Mouse (Mus musculus) hindbrain, embryonic 13.5 days (tissue): Measurements from ENCODE around the gene Alg5. TPM values are rescaled to one million over a fixed set of nuclear protein-coding genes. Genes with fewer than 3 reads are reported as not detected.

Source experiments
- ATAC-seq: fragments of 200-750 bp; cut with Nextera tagmentation; 2 replicates; pipeline ENCODE4 v1.8.0; 2017; ENCODE audit warnings: moderate TSS enrichment; ENCODE audit not compliant: low FRiP score
- H3K27ac ChIP-seq: fragments of 300-500 bp; sonication (generic); 2 replicates; pipeline ENCODE4 v1.5.1; 2015; ENCODE audit warnings: inconsistent platforms, mild to moderate bottlenecking, moderate library complexity
- H3K27me3 ChIP-seq: fragments of 300-500 bp; sonication (generic); 2 replicates; pipeline ENCODE4 v1.6.1; 2015; ENCODE audit warnings: mild to moderate bottlenecking, inconsistent platforms
- H3K36me3 ChIP-seq: fragments of 300-500 bp; sonication (generic); 2 replicates; pipeline ENCODE4 v1.6.1; 2015; ENCODE audit warnings: mild to moderate bottlenecking, inconsistent platforms
- H3K4me1 ChIP-seq: fragments of 300-500 bp; sonication (generic); replicated peaks from 2 replicates; pipeline ENCODE4 v1.6.1; 2015; ENCODE audit warnings: inconsistent platforms
- H3K4me2 ChIP-seq: fragments of 300-500 bp; sonication (generic); 2 replicates; pipeline ENCODE4 v1.6.1; 2015; ENCODE audit warnings: inconsistent platforms, mild to moderate bottlenecking, moderate library complexity
- H3K4me3 ChIP-seq: fragments of 300-500 bp; sonication (generic); 2 replicates; pipeline ENCODE4 v1.5.1; 2015; ENCODE audit warnings: mild to moderate bottlenecking, inconsistent platforms
- H3K9ac ChIP-seq: fragments of 300-500 bp; sonication (generic); 2 replicates; pipeline ENCODE4 v1.6.1; 2015; ENCODE audit warnings: mild to moderate bottlenecking, inconsistent platforms
- H3K9me3 ChIP-seq: fragments of 300-500 bp; sonication (generic); 2 replicates; pipeline ENCODE4 v1.6.1; 2016; ENCODE audit warnings: inconsistent platforms
- WGBS: fragments of 180-500 bp; shearing (Covaris S2); methylation state at CpG from one replicate; pipeline ENCODE4 v1.1.7; 2015; 5-methylcytosine and 5-hydroxymethylcytosine counted together
- polyA plus RNA-seq: library from polyadenylated mRNA; unstranded; fragments of >200 nt; fragmentation: Nextera tagmentation; extraction: Ambion mirVana; gene quantifications from 2 replicates; pipeline ENCODE4 v1.2.1, GENCODE M21; 2015

The Alg5 gene
- polyA plus RNA-seq, 1 experiment from 2014 or later: 48.0 TPM

DNA sequence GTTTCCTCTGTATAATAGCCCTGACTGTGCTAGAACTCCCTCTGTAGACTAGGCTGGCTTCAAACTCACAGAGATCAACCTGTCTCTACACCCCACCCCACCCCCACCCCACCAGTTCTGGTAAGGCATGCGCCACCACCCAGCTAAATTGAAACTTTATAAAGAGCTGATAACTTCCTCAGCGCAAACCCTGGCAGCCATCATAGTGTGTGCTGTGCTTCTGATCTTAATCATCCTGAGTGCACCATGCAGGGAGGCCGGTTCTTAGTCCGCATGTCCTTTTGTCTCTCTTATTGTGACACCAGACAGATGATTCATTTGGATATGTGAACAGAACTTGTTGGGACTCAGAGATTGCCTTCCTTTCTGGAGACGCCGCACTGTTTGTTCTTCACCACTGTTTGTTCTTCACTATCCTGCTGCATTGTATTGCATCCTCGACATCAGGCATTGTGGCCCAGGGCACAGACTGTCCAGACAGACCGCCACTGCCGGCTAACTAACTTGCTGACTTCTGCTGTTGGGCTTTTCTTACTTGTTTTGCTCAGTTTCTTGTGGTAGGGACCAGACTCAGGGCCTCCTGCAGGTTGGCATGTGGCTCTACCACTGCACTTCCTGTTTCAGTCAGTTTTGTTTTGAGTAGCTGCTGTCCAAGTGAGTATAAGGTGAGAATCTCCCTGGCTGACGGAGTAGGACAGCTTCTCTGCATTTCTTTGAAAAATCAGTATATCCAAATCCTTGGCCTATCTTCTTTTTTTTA, 11.4 kb upstream of the Alg5 start:
- no peak overlapping the region for H3K9ac ChIP-seq
- H3K27me3 ChIP-seq: no peaks in the 10 kb centered on the region
- H3K9me3 ChIP-seq: no peaks in the 10 kb centered on the region
- H3K4me3 ChIP-seq: no peak overlapping the region
- 80% methylated on average over 10 of the region's 10 CpGs for WGBS
- no peak overlapping the region for H3K4me2 ChIP-seq
- no peaks in the 10 kb centered on the region for H3K4me1 ChIP-seq
- no peak for ATAC-seq
- peaks cover 69% of the 10 kb centered on the region for H3K36me3 ChIP-seq
- H3K27ac ChIP-seq: no peak overlapping the region

DNA sequence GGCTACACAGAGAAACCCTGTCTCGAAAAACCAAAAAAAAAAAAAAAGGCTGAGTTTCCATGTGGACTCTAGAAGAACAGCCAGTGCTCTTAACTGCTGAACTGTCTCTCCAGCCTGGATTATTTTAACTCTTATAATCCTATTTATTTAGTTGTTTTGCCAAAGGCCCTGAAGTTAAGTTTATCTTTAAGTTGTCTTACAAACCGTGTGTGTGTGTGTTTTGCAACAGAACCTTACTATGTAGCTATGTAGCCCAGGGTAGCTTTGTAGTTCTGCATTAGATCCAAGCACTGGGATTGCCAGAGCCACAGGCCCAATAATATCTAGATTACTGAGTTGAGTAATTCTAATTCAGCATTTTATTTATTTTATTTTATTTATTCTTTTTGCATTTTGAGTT, 10.0 kb upstream of the Alg5 start:
- Histone ChIP-seq H3K4me1 (no peaks in the 10 kb centered on the region), H3K4me2 (no peak overlapping the region), H3K27ac (no peak overlapping the region), H3K36me3 (peaks cover 79% of the 10 kb centered on the region), H3K4me3 (no peak overlapping the region), H3K27me3 (no peaks in the 10 kb centered on the region), H3K9ac (no peak overlapping the region), H3K9me3 (no peaks in the 10 kb centered on the region)
- WGBS: 93% methylated on average over 2 of the region's 2 CpGs
- ATAC-seq: no peak

DNA sequence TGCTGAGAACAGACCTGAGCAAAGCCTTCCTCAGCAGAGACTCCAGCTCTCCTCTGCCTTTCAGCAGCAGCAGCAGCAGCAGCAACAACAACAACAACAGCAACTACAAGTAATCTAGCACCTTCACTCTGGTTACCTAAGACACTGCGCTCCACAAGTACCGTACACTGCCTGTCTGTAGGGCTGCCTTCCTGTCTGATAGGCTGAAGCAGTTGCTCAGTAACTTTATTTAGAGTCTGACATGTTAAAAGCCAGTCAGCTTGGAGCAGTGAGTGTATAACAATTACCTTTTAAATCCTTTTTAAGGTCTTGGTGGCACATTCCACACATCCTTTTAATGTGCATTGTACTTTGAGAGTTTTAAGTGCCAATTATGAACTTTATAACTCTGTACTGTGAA, 7.8 kb upstream of the Alg5 start:
- WGBS: 98% methylated on average over 2 of the region's 2 CpGs
- no peaks in the 10 kb centered on the region for H3K9me3 ChIP-seq
- no peak overlapping the region for H3K27ac ChIP-seq
- H3K4me1 ChIP-seq: no peaks in the 10 kb centered on the region
- no peak overlapping the region for H3K4me2 ChIP-seq
- H3K9ac ChIP-seq: no peak overlapping the region
- no peaks in the 10 kb centered on the region for H3K27me3 ChIP-seq
- no peak overlapping the region for H3K4me3 ChIP-seq
- peaks cover 75% of the 10 kb centered on the region for H3K36me3 ChIP-seq
- ATAC-seq: no peak

DNA sequence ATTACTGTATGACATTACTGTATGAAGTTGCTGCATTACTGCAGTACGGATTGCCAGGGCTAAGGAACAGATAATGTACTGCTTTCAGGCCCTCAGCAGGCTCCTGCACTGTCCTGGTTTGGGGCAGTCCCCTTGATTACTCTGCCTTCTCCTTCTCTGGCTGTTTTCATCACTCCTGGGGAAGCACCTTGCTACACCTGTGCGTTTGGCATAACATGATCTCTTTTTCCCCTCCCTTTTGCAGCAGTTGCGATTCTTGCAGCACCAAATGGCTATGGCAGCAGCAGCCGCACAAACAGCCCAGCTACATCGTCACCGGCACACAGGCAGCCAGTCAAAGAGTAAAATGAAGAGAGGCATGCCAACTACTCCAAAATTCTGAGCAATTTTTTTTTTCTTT, 7.2 kb upstream of the Alg5 start:
- H3K9ac ChIP-seq: no peak overlapping the region
- no peaks in the 10 kb centered on the region for H3K27me3 ChIP-seq
- H3K36me3 ChIP-seq: peaks cover 73% of the 10 kb centered on the region
- H3K9me3 ChIP-seq: no peaks in the 10 kb centered on the region
- H3K4me2 ChIP-seq: no peak overlapping the region
- 94% methylated on average over 6 of the region's 6 CpGs for WGBS
- no peak overlapping the region for H3K27ac ChIP-seq
- H3K4me1 ChIP-seq: peaks cover 5% of the 10 kb centered on the region; the same call in 1 of the 2 replicates
- no peak overlapping the region for H3K4me3 ChIP-seq
- no peak for ATAC-seq

DNA sequence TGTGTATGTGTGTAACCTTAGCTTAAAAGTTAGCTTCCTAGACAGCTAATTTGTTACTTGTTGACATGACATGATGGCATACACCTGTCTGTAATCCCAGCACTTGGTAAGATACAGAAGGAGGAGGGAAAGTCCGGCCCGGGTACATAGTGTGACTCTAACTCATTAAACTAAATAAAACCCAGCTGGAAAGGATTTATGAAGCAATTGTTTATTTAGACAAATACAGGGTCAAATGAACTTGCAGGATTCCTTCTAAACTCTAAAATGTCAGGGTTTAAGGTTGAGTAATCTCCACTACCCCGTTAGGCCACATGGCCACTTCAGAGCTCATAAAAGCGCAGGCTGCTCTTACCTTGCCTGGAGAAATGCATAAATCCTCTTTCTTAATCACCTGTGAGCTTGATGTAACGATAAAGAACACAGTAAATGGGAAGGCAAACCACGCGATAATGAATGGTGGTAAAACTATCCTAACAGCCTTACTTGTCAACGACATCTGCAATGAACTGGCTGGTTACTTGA, 3.7 kb upstream of the Alg5 start:
- H3K36me3 ChIP-seq: peaks cover 57% of the 10 kb centered on the region
- no peak overlapping the region for H3K9ac ChIP-seq
- no peak overlapping the region for H3K27ac ChIP-seq
- H3K4me3 ChIP-seq: no peak overlapping the region
- 91% methylated on average over 8 of the region's 8 CpGs for WGBS
- no peaks in the 10 kb centered on the region for H3K9me3 ChIP-seq
- no peak for ATAC-seq
- peaks cover 22% of the 10 kb centered on the region for H3K4me1 ChIP-seq
- no peaks in the 10 kb centered on the region for H3K27me3 ChIP-seq
- no peak overlapping the region for H3K4me2 ChIP-seq

DNA sequence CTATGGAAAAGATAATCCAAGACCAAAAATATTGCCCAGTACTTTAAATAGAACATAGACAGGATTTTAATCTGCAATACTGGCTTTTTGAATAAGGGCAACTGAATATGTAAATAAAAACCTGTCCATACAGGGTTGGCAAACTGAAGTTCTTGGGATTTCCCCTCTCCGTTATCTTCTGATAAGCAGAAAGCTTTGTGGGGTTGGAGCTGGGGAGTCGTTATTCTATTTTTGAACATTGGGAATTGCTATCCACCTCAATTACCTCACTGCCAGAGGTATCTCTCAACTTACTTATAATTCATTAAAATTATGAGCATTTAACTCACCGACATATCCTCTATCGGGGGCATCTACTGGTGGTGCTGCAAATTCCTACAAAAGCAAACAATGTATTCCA, 3.0 kb upstream of the Alg5 start:
- Histone ChIP-seq H3K4me2 (no peak overlapping the region), H3K9me3 (no peaks in the 10 kb centered on the region), H3K4me3 (no peak overlapping the region), H3K36me3 (peaks cover 50% of the 10 kb centered on the region), H3K27ac (no peak overlapping the region), H3K9ac (0 out of 2 replicates have a peak overlapping the region, but pooled peaks have one; percentile 20), H3K27me3 (no peaks in the 10 kb centered on the region), H3K4me1 (peaks cover 22% of the 10 kb centered on the region)
- WGBS: 94% methylated on average over 4 of the region's 4 CpGs
- no peak for ATAC-seq

DNA sequence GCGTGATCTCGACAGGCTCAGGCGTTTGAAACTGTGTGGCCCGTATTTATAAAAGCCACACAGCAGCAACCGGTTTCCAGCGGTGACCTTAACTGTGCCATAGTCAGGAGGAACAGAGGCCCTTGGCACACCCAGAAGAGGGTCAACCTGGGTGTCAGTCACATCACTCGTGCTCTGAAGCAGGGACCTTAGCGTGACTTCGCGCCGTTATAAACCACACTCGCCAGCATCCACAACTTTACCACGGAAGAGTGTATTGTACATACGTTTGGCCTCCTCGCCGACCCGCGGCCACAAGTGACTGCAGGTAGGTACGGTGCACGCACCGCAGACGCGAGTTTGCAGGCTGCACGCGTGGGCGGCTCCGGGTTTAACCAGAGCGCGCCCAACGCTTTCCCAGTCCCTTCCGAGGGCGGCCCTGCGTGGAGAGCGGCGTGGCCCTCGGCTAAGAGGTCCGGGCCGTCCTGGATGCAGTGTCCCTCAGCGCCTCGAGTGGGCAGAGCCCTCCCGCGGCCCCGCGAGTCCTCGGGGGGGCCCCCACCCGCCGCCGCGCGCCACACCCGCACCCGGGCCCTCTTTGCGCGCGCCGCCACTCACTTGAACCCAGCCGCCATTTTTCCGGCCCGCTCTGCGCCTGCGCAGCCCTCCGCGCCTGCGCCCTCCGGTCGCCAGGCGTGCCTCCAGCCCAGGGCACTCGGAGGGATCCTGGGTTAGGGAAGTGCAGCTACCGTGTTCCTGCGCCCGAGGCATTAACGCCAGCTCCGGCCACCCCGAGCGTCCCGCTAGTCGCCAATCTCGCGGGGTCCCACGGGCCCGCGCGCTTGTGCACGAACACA, 710 bp upstream of the Alg5 start:
- peak overlapping the region; percentile 99 for H3K27ac ChIP-seq
- peak overlapping the region; percentile 85 for H3K4me2 ChIP-seq
- under 1% methylated on average over 74 of the region's 84 CpGs for WGBS
- peaks cover 22% of the 10 kb centered on the region for H3K4me1 ChIP-seq
- peak overlapping the region; percentile 95 for H3K9ac ChIP-seq
- peak; percentile 97 for ATAC-seq
- H3K27me3 ChIP-seq: no peaks in the 10 kb centered on the region
- peak overlapping the region; percentile 82 for H3K4me3 ChIP-seq
- no peaks in the 10 kb centered on the region for H3K9me3 ChIP-seq
- peaks cover 36% of the 10 kb centered on the region for H3K36me3 ChIP-seq

DNA sequence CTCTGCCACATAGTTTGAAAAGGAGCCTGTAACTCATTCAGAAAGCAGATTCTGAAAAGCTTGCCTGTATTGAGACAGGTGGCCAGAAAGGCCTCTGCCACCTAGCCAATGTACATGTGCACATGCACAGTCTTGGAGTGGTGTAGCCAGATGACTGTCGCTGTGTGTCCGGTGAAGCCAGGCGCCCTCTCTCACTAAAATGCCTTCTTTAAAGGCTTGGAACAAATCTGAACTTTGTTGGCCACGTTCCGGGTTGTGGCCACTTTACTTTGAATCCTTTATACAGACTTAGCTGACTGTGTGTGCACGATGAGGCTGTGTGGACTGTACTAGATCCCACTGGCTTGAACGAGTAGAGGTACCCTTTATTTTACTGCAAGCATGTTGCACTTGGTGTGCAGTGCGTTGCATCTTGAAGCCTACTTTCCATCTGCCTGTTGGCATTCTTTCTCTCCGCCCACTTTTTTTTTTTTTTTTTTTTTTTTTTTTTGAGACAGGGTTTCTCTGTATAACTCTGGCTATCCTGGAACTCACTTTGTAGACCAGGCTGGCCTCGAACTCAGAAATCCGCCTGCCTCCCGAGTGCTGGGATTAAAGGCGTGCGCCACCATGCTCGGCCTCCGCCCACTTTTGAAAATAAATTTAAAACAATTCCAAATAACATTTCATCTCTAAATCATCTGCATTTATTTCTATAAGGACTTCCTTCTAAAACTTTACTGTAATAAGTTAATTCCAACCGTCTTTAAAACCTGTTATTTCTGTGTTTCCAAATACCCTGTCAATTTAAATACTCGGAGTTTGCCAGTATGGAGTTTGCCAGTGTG, 975 bp downstream of the Alg5 start:
- H3K9me3 ChIP-seq: no peaks in the 10 kb centered on the region
- peak overlapping the region; percentile 82 for H3K4me3 ChIP-seq
- H3K27me3 ChIP-seq: no peaks in the 10 kb centered on the region
- H3K36me3 ChIP-seq: peaks cover 36% of the 10 kb centered on the region
- WGBS: 58% methylated on average over 18 of the region's 18 CpGs
- peak overlapping the region; percentile 85 for H3K4me2 ChIP-seq
- ATAC-seq: no peak
- H3K9ac ChIP-seq: peak overlapping the region; percentile 95
- H3K4me1 ChIP-seq: peaks cover 22% of the 10 kb centered on the region
- peak overlapping the region; percentile 99 for H3K27ac ChIP-seq

DNA sequence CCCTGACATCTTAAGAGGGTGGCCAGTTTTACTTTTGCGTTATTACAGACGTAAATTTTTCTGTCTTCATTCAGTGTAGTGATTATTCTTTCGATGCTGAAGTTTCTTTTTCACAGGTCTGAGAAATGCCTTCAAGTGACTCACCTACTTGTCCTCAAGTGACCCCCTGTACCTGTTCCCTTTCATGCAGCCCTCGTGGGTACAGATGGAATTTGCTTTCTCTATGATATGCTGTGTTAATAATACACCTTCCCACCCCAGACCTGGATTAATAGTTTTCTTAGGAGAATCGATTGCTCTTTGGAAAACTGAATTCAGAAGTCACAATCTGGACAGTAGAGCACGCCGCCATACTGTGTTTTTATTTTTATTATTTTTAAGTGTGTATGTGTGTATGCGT, 2.0 kb downstream of the Alg5 start:
- Histone ChIP-seq H3K9ac (no peak overlapping the region), H3K4me2 (no peak overlapping the region), H3K27me3 (no peaks in the 10 kb centered on the region), H3K27ac (no peak overlapping the region), H3K4me1 (peaks cover 22% of the 10 kb centered on the region), H3K4me3 (no peak overlapping the region), H3K36me3 (peaks cover 39% of the 10 kb centered on the region), H3K9me3 (no peaks in the 10 kb centered on the region)
- ATAC-seq: no peak
- WGBS: 99% methylated on average over 8 of the region's 8 CpGs

DNA sequence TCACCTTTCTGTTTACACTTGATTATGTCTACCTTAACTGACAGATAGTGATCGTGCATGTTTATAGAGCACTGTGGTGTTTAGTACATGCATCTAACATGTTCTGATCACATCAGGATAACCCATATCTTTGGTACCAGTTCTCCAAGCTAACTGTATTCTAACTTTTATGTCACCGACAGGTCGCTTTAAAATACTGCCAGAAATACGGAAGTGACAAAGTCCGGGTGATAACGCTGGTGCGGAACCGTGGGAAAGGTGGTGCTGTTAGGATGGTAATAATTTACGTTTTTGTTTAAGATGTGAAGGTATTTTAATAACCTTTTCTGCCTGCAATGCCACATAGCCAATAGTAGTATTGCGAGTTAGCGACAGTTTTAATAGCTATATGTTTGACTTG, 6.6 kb downstream of the Alg5 start:
- Histone ChIP-seq H3K27me3 (no peaks in the 10 kb centered on the region), H3K4me3 (no peak overlapping the region), H3K4me1 (no peaks in the 10 kb centered on the region), H3K36me3 (peaks cover 82% of the 10 kb centered on the region), H3K4me2 (no peak overlapping the region), H3K27ac (no peak overlapping the region), H3K9me3 (no peaks in the 10 kb centered on the region), H3K9ac (no peak overlapping the region)
- no peak for ATAC-seq
- 98% methylated on average over 11 of the region's 11 CpGs for WGBS

DNA sequence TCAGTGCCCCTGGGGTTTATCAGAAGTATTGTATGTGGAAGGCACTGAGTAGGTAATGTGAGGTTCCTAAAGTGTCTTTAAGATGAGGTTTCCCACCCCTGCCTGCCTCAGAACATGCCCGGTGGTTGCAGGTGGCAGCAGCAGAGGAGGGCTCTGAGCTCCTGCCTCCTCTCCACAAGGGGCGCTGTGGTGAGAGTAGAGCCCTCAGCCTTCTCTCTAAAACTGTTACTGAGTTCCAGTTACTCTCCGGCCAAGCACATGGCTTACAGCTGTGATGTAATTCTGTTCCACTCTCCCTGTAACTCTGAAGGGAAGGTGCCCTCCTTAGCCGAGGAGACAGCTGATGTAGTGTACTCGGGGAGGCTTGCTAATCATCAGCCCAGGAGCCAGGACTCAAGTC, 10.5 kb downstream of the Alg5 start:
- no peak overlapping the region for H3K27ac ChIP-seq
- ATAC-seq: no peak
- 59% methylated on average over 5 of the region's 5 CpGs for WGBS
- no peak overlapping the region for H3K4me2 ChIP-seq
- H3K9ac ChIP-seq: no peak overlapping the region
- no peaks in the 10 kb centered on the region for H3K9me3 ChIP-seq
- H3K4me3 ChIP-seq: no peak overlapping the region
- H3K27me3 ChIP-seq: no peaks in the 10 kb centered on the region
- no peaks in the 10 kb centered on the region for H3K4me1 ChIP-seq
- peaks cover 100% of the 10 kb centered on the region for H3K36me3 ChIP-seq

DNA sequence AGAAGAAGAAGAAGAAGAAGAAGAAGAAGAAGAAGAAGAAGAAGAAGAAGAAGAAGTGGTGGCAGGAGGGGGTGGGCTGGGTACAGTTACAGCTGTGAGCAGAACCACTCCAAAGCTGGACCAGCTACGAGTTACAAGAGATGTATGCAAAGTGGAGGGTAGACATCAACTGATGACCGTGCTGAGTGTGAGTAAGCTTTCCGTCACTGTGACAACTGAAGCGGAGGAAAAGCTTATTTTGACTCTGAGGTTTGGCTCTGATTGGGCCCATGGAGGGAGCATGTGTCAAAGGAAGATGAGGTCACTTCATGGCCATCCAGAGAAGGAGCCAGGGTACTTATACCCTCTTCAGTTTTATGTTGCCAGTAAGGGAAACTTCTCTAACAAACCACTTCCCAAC, 18.1 kb downstream of the Alg5 start:
- H3K27ac ChIP-seq: no peak overlapping the region
- H3K4me3 ChIP-seq: no peak overlapping the region
- no peak overlapping the region for H3K9ac ChIP-seq
- peaks cover 21% of the 10 kb centered on the region for H3K4me1 ChIP-seq
- H3K36me3 ChIP-seq: peaks cover 37% of the 10 kb centered on the region
- H3K9me3 ChIP-seq: no peaks in the 10 kb centered on the region
- H3K27me3 ChIP-seq: peaks cover 20% of the 10 kb centered on the region
- no peak for ATAC-seq
- no peak overlapping the region for H3K4me2 ChIP-seq
- WGBS: 83% methylated on average over 4 of the region's 4 CpGs
